Mouse (Mus musculus) heart, embryonic 11.5 days (tissue): ENCODE results near the gene Tnfsfm13. TPM values are rescaled to one million over a fixed set of nuclear protein-coding genes. Genes with fewer than 3 reads are reported as not detected.
A peak's percentile ranks its signal among the peaks of the same experiment; 100 is the strongest.

Experiments
- ATAC-seq: fragments of 200-750 bp; cut with Nextera tagmentation; replicated peaks from 2 replicates; pipeline ENCODE4 v1.8.0; 2017; ENCODE audit warnings: moderate library complexity; ENCODE audit not compliant: insufficient number of reproducible peaks, low FRiP score, low TSS enrichment
- H3K27ac ChIP-seq: fragments of 300-500 bp; sonication (generic); 2 replicates; pipeline ENCODE4 v1.5.1; 2014; ENCODE audit warnings: mild to moderate bottlenecking, low read depth, low read length
- H3K27me3 ChIP-seq: fragments of 300-500 bp; sonication (generic); 2 replicates; pipeline ENCODE4 v1.6.1; 2014; ENCODE audit warnings: mild to moderate bottlenecking, low read length, mixed read lengths; ENCODE audit not compliant: control insufficient read depth, insufficient read depth
- H3K36me3 ChIP-seq: fragments of 300-500 bp; sonication (generic); 2 replicates; pipeline ENCODE4 v1.6.1; 2014; ENCODE audit warnings: mild to moderate bottlenecking, low read length, moderate library complexity, mixed read lengths; ENCODE audit not compliant: control insufficient read depth, insufficient read depth
- H3K4me1 ChIP-seq: fragments of 300-500 bp; sonication (generic); 2 replicates; pipeline ENCODE4 v1.6.1; 2014; ENCODE audit warnings: low read length; ENCODE audit not compliant: control insufficient read depth, insufficient read depth
- H3K4me2 ChIP-seq: fragments of 300-500 bp; sonication (generic); 2 replicates; pipeline ENCODE4 v1.6.1; 2014; ENCODE audit warnings: mild to moderate bottlenecking, moderate library complexity
- H3K4me3 ChIP-seq: fragments of 300-500 bp; sonication (generic); 2 replicates; pipeline ENCODE4 v1.5.1; 2014; ENCODE audit warnings: low read depth, low read length
- H3K9ac ChIP-seq: fragments of 300-500 bp; sonication (generic); 2 replicates; pipeline ENCODE4 v1.6.1; 2014; ENCODE audit warnings: mild to moderate bottlenecking, low read depth, low read length, moderate library complexity
- H3K9me3 ChIP-seq: fragments of 300-500 bp; sonication (generic); replicated peaks from 2 replicates; pipeline ENCODE4 v1.6.1; 2016; ENCODE audit warnings: low read length; ENCODE audit not compliant: control insufficient read depth
- WGBS: fragments of 180-500 bp; shearing (Covaris S2); extraction: QIAGEN DNeasy Blood & Tissue Kit; methylation state at CpG from one replicate; pipeline ENCODE4 v1.1.7; 2014; ENCODE audit not compliant: insufficient replicate concordance; 5-methylcytosine and 5-hydroxymethylcytosine counted together
- polyA plus RNA-seq: library from polyadenylated mRNA; unstranded; fragments of >200 nt; fragmentation: Nextera tagmentation; extraction: Ambion mirVana; gene quantifications from 2 replicates; pipeline ENCODE4 v1.2.1, GENCODE M21; 2014

The Tnfsfm13 gene
- polyA plus RNA-seq, 1 experiment from 2014 or later = 3.0 TPM

DNA sequence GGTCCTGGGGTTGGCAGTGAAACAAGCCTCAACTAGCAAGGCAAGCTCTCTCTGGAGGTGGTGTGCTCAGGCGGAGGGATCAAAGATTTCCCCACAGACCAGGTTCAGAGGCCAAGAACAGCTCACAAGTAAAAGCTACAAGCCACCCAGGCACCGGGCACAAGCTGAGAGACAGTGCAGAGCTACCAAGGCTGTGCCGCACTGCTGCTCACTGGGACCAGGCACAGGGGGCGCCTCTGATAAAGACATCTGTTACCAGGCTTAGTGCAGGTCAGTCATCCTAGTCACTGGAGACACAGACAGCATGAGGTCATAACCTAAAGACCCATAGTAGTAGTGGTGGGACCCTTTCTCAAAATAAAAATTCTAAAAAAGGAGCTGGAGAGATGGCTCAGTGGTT, 21.1 kb upstream of the Tnfsfm13 start:
- Histone ChIP-seq H3K9ac (no peak overlapping the region), H3K4me2 (no peak overlapping the region), H3K36me3 (no peaks in the 10 kb centered on the region), H3K27me3 (no peaks in the 10 kb centered on the region), H3K4me3 (no peak overlapping the region), H3K9me3 (no peaks in the 10 kb centered on the region), H3K27ac (no peak overlapping the region), H3K4me1 (peaks cover 12% of the 10 kb centered on the region)
- 67% methylated on average over 4 of the region's 4 CpGs for WGBS
- ATAC-seq = no peak

DNA sequence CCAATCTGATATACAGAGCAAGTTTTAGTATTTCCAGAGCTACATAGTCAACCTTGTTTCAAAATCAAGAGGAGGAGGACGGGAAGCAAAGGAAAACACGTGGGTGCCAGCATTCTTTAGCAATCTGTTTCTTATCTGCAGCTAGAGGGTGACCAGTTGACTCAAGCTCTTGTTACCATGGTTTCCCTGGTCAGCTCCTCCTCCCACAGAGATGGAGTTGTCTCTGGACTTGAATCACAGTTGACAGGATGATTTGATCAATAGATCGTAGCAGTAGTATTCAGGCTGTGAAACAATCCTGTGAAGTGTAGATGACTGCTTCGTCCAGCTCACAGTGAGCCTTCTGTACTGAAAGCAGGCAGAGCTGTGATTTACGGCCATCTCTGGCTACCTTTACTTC, 20.0 kb upstream of the Tnfsfm13 start:
- H3K9ac ChIP-seq = no peak overlapping the region
- peaks cover 12% of the 10 kb centered on the region for H3K4me1 ChIP-seq
- H3K27me3 ChIP-seq = no peaks in the 10 kb centered on the region
- WGBS = 18% methylated on average over 5 of the region's 5 CpGs
- H3K9me3 ChIP-seq = no peaks in the 10 kb centered on the region
- no peak for ATAC-seq
- H3K27ac ChIP-seq = peak overlapping the region; percentile 10; the same call in 1 of the 2 replicates
- no peaks in the 10 kb centered on the region for H3K36me3 ChIP-seq
- peak overlapping the region; percentile 14; the same call in 1 of the 2 replicates for H3K4me2 ChIP-seq
- no peak overlapping the region for H3K4me3 ChIP-seq

GRCm38 (mm10) chr11:69715482-69715881, 19.6 kb upstream of the Tnfsfm13 start:
- no peaks in the 10 kb centered on the region for H3K36me3 ChIP-seq
- 56% methylated on average over 9 of the region's 9 CpGs for WGBS
- ATAC-seq = no peak
- H3K27ac ChIP-seq = peak overlapping the region; percentile 10; the same call in 1 of the 2 replicates
- no peaks in the 10 kb centered on the region for H3K9me3 ChIP-seq
- peak overlapping the region; percentile 14; the same call in 1 of the 2 replicates for H3K4me2 ChIP-seq
- no peak overlapping the region for H3K4me3 ChIP-seq
- H3K27me3 ChIP-seq = no peaks in the 10 kb centered on the region
- no peak overlapping the region for H3K9ac ChIP-seq
- H3K4me1 ChIP-seq = peaks cover 12% of the 10 kb centered on the region

- Histone ChIP-seq H3K4me1 (peaks cover 12% of the 10 kb centered on the region), H3K27me3 (no peaks in the 10 kb centered on the region), H3K4me3 (no peak overlapping the region), H3K9me3 (no peaks in the 10 kb centered on the region), H3K4me2 (no peak overlapping the region), H3K27ac (no peak overlapping the region), H3K9ac (no peak overlapping the region), H3K36me3 (no peaks in the 10 kb centered on the region)
- no peak for ATAC-seq
- WGBS = 66% methylated on average over 18 of the region's 18 CpGs
Observed at GRCm38 (mm10) chr11:69714636-69715329, 18.9 kb upstream of the Tnfsfm13 start.

DNA sequence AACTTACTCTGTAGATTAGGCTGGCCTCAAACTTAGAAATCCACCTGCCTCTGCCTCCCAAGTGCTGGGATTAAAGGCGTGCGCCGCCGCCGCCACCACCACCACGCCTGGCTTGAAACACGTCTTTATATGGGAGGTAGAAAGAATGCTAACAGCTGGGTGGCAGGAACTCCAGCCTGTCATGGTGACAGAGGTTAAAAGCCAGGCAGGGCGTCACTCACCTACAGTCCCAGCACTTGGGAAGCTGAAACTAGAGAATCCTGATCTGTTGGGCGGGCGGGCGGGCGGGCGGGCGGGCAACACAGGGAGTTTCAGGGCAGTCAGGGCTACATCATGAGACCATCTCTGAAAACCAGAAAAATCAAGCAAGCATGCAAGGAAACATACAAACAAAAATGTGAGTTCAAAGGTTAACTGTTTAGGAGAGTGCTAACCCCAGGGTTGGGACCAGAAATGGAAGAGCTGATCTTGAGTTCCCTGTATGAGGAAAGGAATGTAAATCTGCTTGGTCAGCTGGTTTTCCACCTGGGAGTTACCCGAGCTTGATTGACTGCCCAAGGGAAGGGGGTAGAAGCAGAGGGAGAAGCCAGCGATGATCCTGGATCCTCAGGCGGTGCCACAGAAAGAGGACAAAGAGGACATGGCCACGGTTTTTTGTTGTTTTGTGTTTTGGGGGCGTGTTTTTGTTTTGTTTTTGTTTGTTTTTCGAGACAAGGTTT, 17.2 kb upstream of the Tnfsfm13 start:
- Histone ChIP-seq H3K27ac (no peak overlapping the region), H3K4me3 (no peak overlapping the region), H3K4me1 (peaks cover 12% of the 10 kb centered on the region), H3K4me2 (no peak overlapping the region), H3K9ac (no peak overlapping the region), H3K9me3 (no peaks in the 10 kb centered on the region), H3K27me3 (no peaks in the 10 kb centered on the region), H3K36me3 (no peaks in the 10 kb centered on the region)
- no peak for ATAC-seq
- WGBS = 74% methylated on average over 20 of the region's 20 CpGs

DNA sequence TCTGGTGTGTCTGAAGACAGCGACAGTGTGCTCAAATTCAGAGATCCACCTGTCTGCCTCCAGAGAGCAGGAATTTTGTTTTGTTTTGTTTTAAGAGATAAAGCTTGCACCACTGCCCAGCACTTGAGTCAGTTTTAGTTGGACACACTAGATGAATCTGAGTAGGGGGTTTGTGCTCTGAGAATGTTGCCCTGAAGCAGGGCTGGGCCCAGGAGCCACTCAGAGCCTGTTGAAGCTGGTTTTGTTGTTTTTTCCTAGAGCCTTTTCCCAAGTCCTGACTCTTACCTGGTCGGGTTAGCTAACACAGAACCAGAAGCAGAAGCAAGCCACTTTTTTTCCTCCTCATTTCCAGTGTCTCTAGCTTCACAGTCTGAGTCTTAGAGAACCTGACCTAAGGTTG, 15.2 kb upstream of the Tnfsfm13 start:
- WGBS = 73% methylated on average over 2 of the region's 2 CpGs
- no peak for ATAC-seq
- H3K9ac ChIP-seq = no peak overlapping the region
- H3K27me3 ChIP-seq = no peaks in the 10 kb centered on the region
- H3K27ac ChIP-seq = no peak overlapping the region
- no peak overlapping the region for H3K4me3 ChIP-seq
- no peak overlapping the region for H3K4me2 ChIP-seq
- H3K4me1 ChIP-seq = peaks cover 10% of the 10 kb centered on the region
- H3K36me3 ChIP-seq = no peaks in the 10 kb centered on the region
- no peaks in the 10 kb centered on the region for H3K9me3 ChIP-seq

DNA sequence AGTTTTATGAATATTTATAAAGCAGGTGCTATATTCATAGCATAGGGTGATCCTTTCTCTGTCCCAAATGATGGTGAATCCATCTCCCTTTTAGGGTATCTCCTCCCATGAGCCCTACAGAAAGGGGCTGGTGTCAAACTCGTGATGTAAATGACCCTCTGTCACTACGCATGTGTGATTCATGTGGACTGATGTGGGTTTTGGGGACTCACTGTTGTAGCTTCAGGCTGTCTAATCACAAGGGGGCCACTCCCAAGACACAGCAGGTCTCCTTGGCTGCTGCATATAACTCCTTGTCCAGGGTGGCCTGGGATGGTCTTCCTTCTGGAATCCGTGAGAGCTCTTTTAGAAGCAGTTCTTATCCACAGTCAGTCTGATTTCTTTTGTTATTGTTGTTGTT, 14.6 kb upstream of the Tnfsfm13 start:
- no peak overlapping the region for H3K9ac ChIP-seq
- no peaks in the 10 kb centered on the region for H3K27me3 ChIP-seq
- no peaks in the 10 kb centered on the region for H3K36me3 ChIP-seq
- no peak for ATAC-seq
- H3K4me1 ChIP-seq = peaks cover 4% of the 10 kb centered on the region; the same call in 1 of the 2 replicates
- H3K27ac ChIP-seq = no peak overlapping the region
- H3K4me3 ChIP-seq = no peak overlapping the region
- no peak overlapping the region for H3K4me2 ChIP-seq
- WGBS = 79% methylated on average over 3 of the region's 3 CpGs
- H3K9me3 ChIP-seq = no peaks in the 10 kb centered on the region

DNA sequence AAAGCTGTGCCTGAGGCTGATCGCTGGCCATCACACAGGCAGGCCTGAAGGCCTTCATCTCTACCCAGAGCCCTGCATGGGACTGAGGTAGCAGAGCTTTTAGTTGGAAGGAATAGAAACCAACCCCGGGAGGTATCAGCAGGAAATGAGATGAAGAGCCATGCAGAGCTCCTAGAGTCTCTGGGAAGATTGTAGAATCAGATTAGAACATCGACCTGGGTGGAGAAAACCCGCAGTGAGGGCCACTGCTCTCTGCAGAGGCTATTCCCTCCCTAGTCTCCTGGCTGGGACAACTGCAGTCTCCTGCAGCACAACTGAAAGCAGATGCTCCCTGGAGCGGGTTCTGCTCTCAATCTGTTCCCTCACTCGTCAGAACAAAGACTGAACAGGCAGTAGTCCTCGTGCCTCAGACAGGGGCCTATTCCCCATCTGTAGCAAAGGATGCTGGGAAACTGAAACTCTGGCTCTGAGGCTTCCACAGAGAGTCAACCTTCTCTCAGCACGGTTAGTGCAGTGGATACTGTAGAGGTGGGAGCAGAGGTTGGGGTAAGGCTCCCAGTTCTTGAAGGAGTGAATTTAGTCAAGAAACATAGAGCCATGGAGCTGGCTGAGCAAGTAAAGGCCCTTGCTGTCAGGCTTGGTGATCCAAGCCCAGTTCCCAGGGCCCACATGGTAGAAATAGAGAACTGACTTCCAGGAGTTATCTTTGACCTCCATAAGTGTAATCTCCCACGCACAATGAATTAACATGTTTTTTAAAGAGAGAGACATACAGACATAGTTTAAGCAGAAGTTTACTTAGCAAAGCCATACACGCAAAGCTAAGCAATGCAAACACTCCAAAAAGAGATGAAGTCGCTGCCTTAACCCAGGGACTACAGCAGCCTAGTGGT, 13.9 kb upstream of the Tnfsfm13 start:
- 47% methylated on average over 11 of the region's 11 CpGs for WGBS
- Histone ChIP-seq H3K36me3 (no peaks in the 10 kb centered on the region), H3K9ac (no peak overlapping the region), H3K4me2 (no peak overlapping the region), H3K4me3 (no peak overlapping the region), H3K4me1 (0 out of 2 replicates have a peak, but pooled peaks cover 3% of the 10 kb centered on the region), H3K27me3 (no peaks in the 10 kb centered on the region), H3K9me3 (no peaks in the 10 kb centered on the region), H3K27ac (no peak overlapping the region)
- ATAC-seq = no peak
